Mouse (Mus musculus) spleen, adult 2 months (tissue): ENCODE measurements around the gene Elmo1. TPM values are rescaled to one million over a fixed set of nuclear protein-coding genes. Genes with fewer than 3 reads are reported as not detected.

ENCODE experiments used
- DNase-seq, 2 experiments: peaks; one replicate each; pipeline versions ENCODE4 v3.0.0 to v3.0.0-alpha.2; 2012 to 2021; ENCODE audit warnings: low spot score in 2 of 2, low read depth in 1 of 2
- H3K27ac ChIP-seq: fragments of 200-500 bp; 2 replicates; pipeline ENCODE4 v1.5.1; 2012; ENCODE audit warnings: low read length, inconsistent platforms; ENCODE audit not compliant: insufficient read depth
- H3K27me3 ChIP-seq: fragments of 200-500 bp; 2 replicates; pipeline ENCODE4 v1.6.1; 2012; ENCODE audit warnings: mild to moderate bottlenecking, moderate library complexity, low read length, inconsistent platforms; ENCODE audit not compliant: control insufficient read depth, insufficient read depth
- H3K36me3 ChIP-seq: fragments of 200-500 bp; 2 replicates; pipeline ENCODE4 v1.6.1; 2012; ENCODE audit warnings: mild to moderate bottlenecking, low read length, inconsistent platforms; ENCODE audit not compliant: control insufficient read depth, insufficient read depth
- H3K4me1 ChIP-seq: fragments of 200-500 bp; 2 replicates; pipeline ENCODE4 v1.6.1; 2011; ENCODE audit warnings: inconsistent platforms; ENCODE audit not compliant: control insufficient read depth, insufficient read depth, insufficient read length
- H3K4me3 ChIP-seq: fragments of 200-500 bp; 2 replicates; pipeline ENCODE4 v1.5.1; 2011; ENCODE audit warnings: mild to moderate bottlenecking, inconsistent platforms; ENCODE audit not compliant: insufficient read depth, insufficient read length; ENCODE audit errors: extremely low read depth
- CTCF ChIP-seq: fragments of 200-500 bp; IDR thresholded peaks from 2 replicates; pipeline ENCODE4 v1.5.1; 2011; ENCODE audit warnings: mild to moderate bottlenecking, inconsistent platforms; ENCODE audit not compliant: insufficient read depth, insufficient read length, insufficient replicate concordance; ENCODE audit errors: extremely low read depth
- POLR2A ChIP-seq: fragments of 200-500 bp; IDR thresholded peaks from 2 replicates; pipeline ENCODE4 v1.6.1; 2011; ENCODE audit warnings: low read depth, low read length, inconsistent platforms
- WGBS: fragments of 180-500 bp; shearing (Covaris S2); methylation state at CpG from one replicate; pipeline ENCODE4 v1.1.7; 2018; 5-methylcytosine and 5-hydroxymethylcytosine counted together
- polyA plus RNA-seq: library from polyadenylated mRNA; depleted of rRNA; stranded (reverse); fragments of >200 nt; gene quantifications from 2 replicates; pipeline ENCODE4 v1.2.3, GENCODE M21; 2012

Elmo1 gene
- polyA plus RNA-seq, 1 experiment = 33.3 TPM

DNA sequence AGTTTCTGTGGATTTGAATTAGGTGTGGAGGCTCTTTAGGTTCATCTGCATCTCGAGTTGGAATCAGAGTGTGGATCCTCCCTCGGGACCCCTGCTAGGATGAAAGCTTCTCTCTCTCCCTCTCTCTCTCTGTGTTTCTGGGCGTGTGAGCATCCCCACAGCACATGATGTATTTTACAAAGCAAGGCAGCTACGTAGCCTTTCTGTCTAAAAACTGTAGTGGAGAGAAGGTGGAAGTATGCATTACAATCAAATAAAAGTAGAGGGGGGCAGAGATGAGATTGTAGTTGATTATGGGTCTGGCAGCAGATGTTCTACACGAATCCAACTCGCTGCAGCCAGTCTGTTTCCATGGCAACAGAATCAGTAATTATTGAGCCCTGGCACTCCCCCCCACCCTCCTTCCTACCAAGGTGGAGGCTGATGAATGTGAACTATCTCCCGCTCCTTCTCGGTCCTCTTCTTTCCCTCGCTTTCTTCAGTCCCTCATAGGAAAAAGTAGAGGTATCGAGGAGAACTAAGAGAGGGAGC is 382.0 kb downstream of the Elmo1 start:
- Histone ChIP-seq H3K4me3 (no peak overlapping the region), H3K36me3 (no peaks in the 10 kb centered on the region), H3K4me1 (no peaks in the 10 kb centered on the region), H3K27ac (no peak overlapping the region), H3K27me3 (no peaks in the 10 kb centered on the region)
- TF ChIP-seq POLR2A (no peak), CTCF (no peak)
- DNase-seq = no peak
- 88% methylated on average over 10 of the region's 10 CpGs for WGBS

DNA sequence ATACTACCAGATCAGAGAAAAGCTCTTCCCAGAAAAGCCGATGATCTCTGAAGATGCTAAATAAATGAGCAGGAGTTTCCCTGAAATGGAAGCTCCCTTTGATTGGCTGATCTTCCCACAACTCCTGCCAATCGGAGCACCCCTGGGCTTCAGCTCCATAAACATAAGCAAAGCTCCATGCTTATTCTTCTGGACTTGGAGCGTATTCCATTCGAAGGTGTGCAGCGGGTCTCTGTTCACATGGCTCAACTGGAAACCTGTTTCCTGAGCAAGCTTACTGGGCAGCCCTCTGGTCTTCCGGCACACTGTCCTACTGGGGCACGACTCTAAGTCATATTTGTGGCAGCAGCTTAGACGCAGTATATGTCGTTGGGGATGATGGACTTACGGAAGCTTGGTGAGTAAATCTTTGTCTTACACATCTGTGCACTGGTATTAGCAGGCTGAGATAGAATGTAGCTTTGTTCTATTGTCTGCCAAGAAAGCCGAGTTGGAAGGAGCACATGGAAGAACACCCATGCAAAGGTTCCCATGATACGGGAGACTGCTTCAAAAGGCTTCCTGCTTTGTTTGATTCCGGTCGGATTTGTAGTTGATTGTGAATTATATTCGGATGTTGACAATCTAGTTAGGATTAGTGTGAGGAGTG is 382.6 kb downstream of the Elmo1 start:
- H3K4me3 ChIP-seq = no peak overlapping the region
- WGBS = 93% methylated on average over 15 of the region's 15 CpGs
- no peak for TF ChIP-seq CTCF
- no peak for DNase-seq
- H3K36me3 ChIP-seq = no peaks in the 10 kb centered on the region
- no peaks in the 10 kb centered on the region for H3K4me1 ChIP-seq
- no peaks in the 10 kb centered on the region for H3K27me3 ChIP-seq
- no peak overlapping the region for H3K27ac ChIP-seq

- DNase-seq = no peak
These were observed 383.3 kb downstream of the Elmo1 start for GRCm38 (mm10) chr13:20473641-20474078.

GRCm38 (mm10) chr13:20474600-20474999 is 384.2 kb downstream of the Elmo1 start:
- H3K4me3 ChIP-seq = no peak overlapping the region
- 95% methylated on average over 4 of the region's 4 CpGs for WGBS
- no peaks in the 10 kb centered on the region for H3K36me3 ChIP-seq
- H3K27ac ChIP-seq = no peak overlapping the region
- DNase-seq = no peak
- no peaks in the 10 kb centered on the region for H3K4me1 ChIP-seq
- no peaks in the 10 kb centered on the region for H3K27me3 ChIP-seq
- TF ChIP-seq POLR2A (no peak), CTCF (no peak)

More at GRCm38 (mm10) chr13:20473641-20474078, 383.3 kb downstream of the Elmo1 start:
- Histone ChIP-seq H3K27ac (no peak overlapping the region), H3K36me3 (no peaks in the 10 kb centered on the region), H3K4me3 (no peak overlapping the region), H3K4me1 (no peaks in the 10 kb centered on the region), H3K27me3 (no peaks in the 10 kb centered on the region)
- no peak for TF ChIP-seq POLR2A
- 90% methylated on average over 7 of the region's 7 CpGs for WGBS

- no peak for DNase-seq
- Histone ChIP-seq H3K27me3 (no peaks in the 10 kb centered on the region), H3K36me3 (peaks cover 1% of the 10 kb centered on the region; the same call in 1 of the 2 replicates), H3K27ac (no peak overlapping the region), H3K4me1 (no peaks in the 10 kb centered on the region), H3K4me3 (no peak overlapping the region)
- TF ChIP-seq CTCF = no peak
- no peak for TF ChIP-seq POLR2A
- 76% methylated on average over 1 of the region's 1 CpGs for WGBS
These were observed 391.4 kb downstream of the Elmo1 start for GRCm38 (mm10) chr13:20481805-20482204.

DNA sequence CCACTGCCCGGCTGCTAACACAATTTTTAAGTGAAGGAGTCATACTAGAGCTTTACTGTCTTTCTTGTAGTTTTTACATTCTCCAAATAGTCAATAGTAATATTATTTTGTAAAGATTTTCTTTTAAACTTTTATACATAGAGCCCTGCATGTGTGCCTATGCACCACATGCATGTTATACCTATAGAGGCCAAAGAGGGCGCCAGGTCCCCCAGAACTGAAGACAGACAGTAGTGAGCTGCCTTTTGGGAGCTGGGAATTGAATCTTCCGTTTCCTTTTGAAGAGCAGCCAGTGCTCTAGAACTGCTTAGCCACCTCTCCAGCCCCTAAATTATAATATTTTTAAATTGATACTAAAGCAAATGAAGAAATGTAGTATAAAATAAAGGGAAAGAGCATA is 398.7 kb downstream of the Elmo1 start:
- 81% methylated on average over 3 of the region's 3 CpGs for WGBS
- Histone ChIP-seq H3K27ac (no peak overlapping the region), H3K4me1 (peaks cover 3% of the 10 kb centered on the region; the same call in 1 of the 2 replicates), H3K36me3 (no peaks in the 10 kb centered on the region), H3K4me3 (no peak overlapping the region), H3K27me3 (no peaks in the 10 kb centered on the region)
- no peak for DNase-seq
- TF ChIP-seq POLR2A (no peak), CTCF (no peak)

DNA sequence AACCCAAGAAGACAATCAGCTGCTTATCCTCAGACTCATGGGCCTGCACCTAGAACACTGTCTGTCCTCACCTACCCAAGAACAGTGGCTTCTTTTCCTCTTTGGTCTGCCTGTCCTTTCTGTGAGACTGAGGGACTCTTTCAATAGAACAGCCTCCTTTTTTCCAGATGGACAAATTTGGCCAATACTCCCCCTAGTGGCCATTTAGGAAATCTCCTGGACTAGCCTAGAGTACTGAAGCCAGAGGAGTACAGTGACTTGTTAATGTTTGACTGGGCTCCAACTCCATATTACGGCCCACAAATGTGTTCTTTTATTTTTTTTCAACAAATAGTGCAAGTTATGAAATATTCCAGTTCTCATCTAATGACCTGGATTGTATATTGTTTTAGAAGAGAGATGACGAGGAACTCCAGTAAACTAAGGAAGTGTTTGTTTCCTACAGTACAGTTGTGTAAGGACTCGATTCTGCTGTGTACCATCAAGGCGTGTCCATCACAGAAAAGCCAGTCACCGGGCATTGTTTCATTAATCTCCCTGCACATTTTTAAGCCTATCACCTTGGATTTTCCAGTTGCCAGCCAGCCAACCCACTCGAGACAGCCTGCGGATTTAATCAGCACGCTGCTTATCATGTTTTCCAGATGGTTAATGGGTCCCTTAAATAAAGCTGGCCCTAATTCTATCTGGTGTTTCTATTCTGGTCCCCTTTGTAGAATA is 399.5 kb downstream of the Elmo1 start:
- 83% methylated on average over 8 of the region's 8 CpGs for WGBS
- TF ChIP-seq CTCF (0 out of 2 replicates have a peak, but pooled peaks have one; percentile 8), POLR2A (no peak)
- Histone ChIP-seq H3K36me3 (no peaks in the 10 kb centered on the region), H3K4me1 (peaks cover 3% of the 10 kb centered on the region; the same call in 1 of the 2 replicates), H3K27ac (no peak overlapping the region), H3K4me3 (no peak overlapping the region), H3K27me3 (no peaks in the 10 kb centered on the region)
- DNase-seq = peak in 1 of 2 experiments; percentile 15
